ENCODE assay signal across 14 mouse cellular contexts in genomic region chr6:94069421-94069820, GRCm38 (mm10).
DNase-seq lines count a peak whose midpoint lies in the region; ATAC-seq and TF ChIP-seq lines count a peak whose summit lies in the region.
"Had no signal": no experiment of that assay in that cellular context is flagged by ENCODE, and none has a peak within 500 bp of the region (broad histone marks: within the 10 kb centered on the region; RNA-seq: fewer than 3 reads in every experiment).

No protein-coding gene starts in this region.

- no peak overlapping the region for H3K4me3 ChIP-seq in heart, embryonic 14.5 days (ENCODE audit: control insufficient read depth in 1 of 2, insufficient read depth in 1 of 2, low read depth in 1 of 2, low read length in 2 of 2)
- no peak overlapping the region for H3K4me3 ChIP-seq in heart, postnatal 0 days (ENCODE audit: low read depth, low read length)
- no peak overlapping the region for H3K4me3 ChIP-seq in intestine, postnatal 0 days (ENCODE audit: low read depth, low read length)
- no peak overlapping the region for H3K4me3 ChIP-seq in liver, embryonic 13.5 days (replicated peaks)
- H3K4me3 ChIP-seq in midbrain, embryonic 13.5 days (replicated peaks) = no peak overlapping the region
- H3K4me3 ChIP-seq: forebrain, embryonic 13.5 days had no signal

- no peak for DNase-seq in heart, adult 9 months (ENCODE audit: low spot score in 2 of 2)
- DNase-seq in heart, postnatal 0 days (ENCODE audit: low spot score) = no peak
- no peak for DNase-seq in liver, embryonic 13.5 days
- DNase-seq: cerebellum, postnatal 36 days; layer of hippocampus, adult 9-11 months; lung, adult 2 months; right cerebral cortex, postnatal 25 days; thymus, postnatal 4 days had no signal

- peak overlapping the region in 1 of 2 experiments; percentile 33; a peak in 2 of 4 replicates for H3K27ac ChIP-seq in heart, embryonic 14.5 days (replicated peaks in 1 of 2; ENCODE audit: control insufficient read depth in 1 of 2, insufficient read depth in 1 of 2, low read depth in 2 of 2, low read length in 2 of 2)
- no peak overlapping the region for H3K27ac ChIP-seq in heart, postnatal 0 days (ENCODE audit: low read depth)
- H3K27ac ChIP-seq in intestine, postnatal 0 days (ENCODE audit: low read depth, low read length) = 0 out of 2 replicates have a peak overlapping the region, but pooled peaks have one; percentile 1
- H3K27ac ChIP-seq in liver, embryonic 13.5 days = no peak overlapping the region
- no peak overlapping the region for H3K27ac ChIP-seq in midbrain, embryonic 13.5 days
- H3K27ac ChIP-seq: forebrain, embryonic 13.5 days had no signal

- no peaks in the 10 kb centered on the region for H3K9me3 ChIP-seq in heart, embryonic 14.5 days (ENCODE audit: control insufficient read depth, low read length)
- no peaks in the 10 kb centered on the region for H3K9me3 ChIP-seq in heart, postnatal 0 days (replicated peaks; ENCODE audit: control insufficient read depth, low read length)
- no peaks in the 10 kb centered on the region for H3K9me3 ChIP-seq in intestine, postnatal 0 days (ENCODE audit: control insufficient read depth)
- no peaks in the 10 kb centered on the region for H3K9me3 ChIP-seq in liver, embryonic 13.5 days (replicated peaks)
- no peaks in the 10 kb centered on the region for H3K9me3 ChIP-seq in midbrain, embryonic 13.5 days
- H3K9me3 ChIP-seq: forebrain, embryonic 13.5 days had no signal

- H3K4me1 ChIP-seq in heart, embryonic 14.5 days (ENCODE audit: control insufficient read depth in 2 of 2, insufficient read depth in 2 of 2, low read length in 2 of 2) = peaks cover 16 to 49% of the 10 kb centered on the region in 2 experiments
- H3K4me1 ChIP-seq in heart, postnatal 0 days (ENCODE audit: control insufficient read depth, insufficient read depth) = peaks cover 19% of the 10 kb centered on the region
- H3K4me1 ChIP-seq in intestine, postnatal 0 days (replicated peaks; ENCODE audit: control insufficient read depth, insufficient read depth, low read length) = no peaks in the 10 kb centered on the region; the same call in 1 of the 2 replicates
- peaks cover 20% of the 10 kb centered on the region for H3K4me1 ChIP-seq in liver, embryonic 13.5 days (replicated peaks)
- H3K4me1 ChIP-seq in midbrain, embryonic 13.5 days (replicated peaks) = 0 out of 2 replicates have a peak, but pooled peaks cover 2% of the 10 kb centered on the region
- H3K4me1 ChIP-seq: forebrain, embryonic 13.5 days had no signal

- no peak for ATAC-seq in heart, embryonic 14.5 days (ENCODE audit: insufficient number of reproducible peaks, insufficient read depth, low FRiP score, low read depth)
- ATAC-seq in heart, postnatal 0 days (ENCODE audit: insufficient read depth, low read depth) = peak; percentile 33; the same call in 1 of the 2 replicates
- peak; percentile 85 for ATAC-seq in intestine, postnatal 0 days
- peak; percentile 54 for ATAC-seq in liver, embryonic 13.5 days (ENCODE audit: low read depth)
- ATAC-seq in erythroid progenitor cell, adult 5-6 weeks (replicated peaks; ENCODE audit: low FRiP score, poor library complexity, severe bottlenecking) = no peak
- no peak for ATAC-seq in midbrain, embryonic 13.5 days
- ATAC-seq: forebrain, embryonic 13.5 days; midbrain, embryonic 16.5 days had no signal

- H3K36me3 ChIP-seq in heart, embryonic 14.5 days (ENCODE audit: control insufficient read depth, insufficient read depth, low read length) = no peaks in the 10 kb centered on the region
- no peaks in the 10 kb centered on the region for H3K36me3 ChIP-seq in heart, postnatal 0 days (replicated peaks; ENCODE audit: control insufficient read depth, insufficient read depth, low read length)
- no peaks in the 10 kb centered on the region for H3K36me3 ChIP-seq in intestine, postnatal 0 days (ENCODE audit: control insufficient read depth, insufficient read depth)
- H3K36me3 ChIP-seq in liver, embryonic 13.5 days = no peaks in the 10 kb centered on the region
- no peaks in the 10 kb centered on the region for H3K36me3 ChIP-seq in midbrain, embryonic 13.5 days

- H3K9ac ChIP-seq in heart, embryonic 14.5 days (ENCODE audit: low read length) = no peak overlapping the region
- no peak overlapping the region for H3K9ac ChIP-seq in heart, postnatal 0 days (replicated peaks; ENCODE audit: low read depth, low read length)
- no peak overlapping the region for H3K9ac ChIP-seq in intestine, postnatal 0 days (ENCODE audit: low read depth, low read length)
- no peak overlapping the region for H3K9ac ChIP-seq in liver, embryonic 13.5 days
- no peak overlapping the region for H3K9ac ChIP-seq in midbrain, embryonic 13.5 days (replicated peaks)
- H3K9ac ChIP-seq: forebrain, embryonic 13.5 days had no signal

- peak overlapping the region; percentile 9; the same call in 1 of the 2 replicates for H3K4me2 ChIP-seq in heart, embryonic 14.5 days (ENCODE audit: low read length)
- H3K4me2 ChIP-seq in heart, postnatal 0 days (ENCODE audit: low read depth, low read length) = no peak overlapping the region
- H3K4me2 ChIP-seq in intestine, postnatal 0 days (replicated peaks; ENCODE audit: low read depth) = 0 out of 2 replicates have a peak overlapping the region, but pooled peaks have one; percentile 10
- H3K4me2 ChIP-seq in liver, embryonic 13.5 days = no peak overlapping the region
- H3K4me2 ChIP-seq in midbrain, embryonic 13.5 days (replicated peaks) = no peak overlapping the region
- H3K4me2 ChIP-seq: forebrain, embryonic 13.5 days had no signal

- TF ChIP-seq CTCF in heart, postnatal 0 days (IDR thresholded peaks at IDR 0.05; ENCODE audit: low read depth) = no peak
- TF ChIP-seq CTCF in intestine, postnatal 0 days (IDR thresholded peaks at IDR 0.05; ENCODE audit: low read depth) = no peak

- WGBS in heart, embryonic 14.5 days = 20% methylated on average over 3 of the region's 3 CpGs
- 15% methylated on average over 3 of the region's 3 CpGs for WGBS in heart, postnatal 0 days
- 16% methylated on average over 3 of the region's 3 CpGs for WGBS in intestine, postnatal 0 days
- 20% methylated on average over 3 of the region's 3 CpGs for WGBS in liver, embryonic 13.5 days (ENCODE audit: insufficient replicate concordance)
- 69% methylated on average over 3 of the region's 3 CpGs for WGBS in midbrain, embryonic 13.5 days

- no peaks in the 10 kb centered on the region for H3K27me3 ChIP-seq in heart, embryonic 14.5 days (ENCODE audit: control insufficient read depth, insufficient read depth, low read length)
- H3K27me3 ChIP-seq in heart, postnatal 0 days (ENCODE audit: control insufficient read depth, insufficient read depth, low read length) = no peaks in the 10 kb centered on the region
- no peaks in the 10 kb centered on the region for H3K27me3 ChIP-seq in intestine, postnatal 0 days (replicated peaks; ENCODE audit: control insufficient read depth, insufficient read depth, low read length)
- H3K27me3 ChIP-seq in liver, embryonic 13.5 days = no peaks in the 10 kb centered on the region
- H3K27me3 ChIP-seq in midbrain, embryonic 13.5 days = no peaks in the 10 kb centered on the region
- H3K27me3 ChIP-seq: forebrain, embryonic 13.5 days had no signal

- no peak for TF ChIP-seq EP300 in heart, postnatal 0 days (IDR thresholded peaks at IDR 0.05; ENCODE audit: low read depth)

Comparison
In these comparisons a context has a peak if more than half of its experiments do, and no peak if none do; other contexts are left out.
1. ATAC-seq: peak in heart, postnatal 0 days (single experiment), intestine, postnatal 0 days (single experiment) and liver, embryonic 13.5 days (single experiment); none in heart, embryonic 14.5 days (single experiment), erythroid progenitor cell, adult 5-6 weeks (single experiment) and midbrain, embryonic 13.5 days (single experiment).
2. H3K4me2 ChIP-seq: peak in heart, embryonic 14.5 days (single experiment) and intestine, postnatal 0 days (single experiment); none in heart, postnatal 0 days (single experiment), liver, embryonic 13.5 days (single experiment) and midbrain, embryonic 13.5 days (single experiment).